Mouse (Mus musculus) neural tube, embryonic 11.5 days (tissue): ENCODE measurements at regions not wholly inside any gene's neighbourhood (a gene's known extent, or its start where the extent isn't known, plus 50 kb on each side); places are given as distances from the start of the nearest gene placed in this dataset.

Experiments used
- ATAC-seq: fragments of 200-750 bp; cut with Nextera tagmentation; 2 replicates; pipeline ENCODE4 v1.8.0; 2017; ENCODE audit warnings: moderate number of reproducible peaks, mild to moderate bottlenecking, moderate TSS enrichment, moderate library complexity; ENCODE audit not compliant: insufficient read depth, low FRiP score, low TSS enrichment
- DNase-seq: peaks from one replicate; pipeline ENCODE4 v3.0.0-alpha.2; 2015; ENCODE audit warnings: low spot score
- H3K27ac ChIP-seq: fragments of 300-500 bp; sonication (generic); 2 replicates; pipeline ENCODE4 v1.5.1; 2014; ENCODE audit warnings: low read depth, mild to moderate bottlenecking, low read length
- H3K27me3 ChIP-seq: fragments of 300-500 bp; sonication (generic); 2 replicates; pipeline ENCODE4 v1.6.1; 2014; ENCODE audit warnings: mild to moderate bottlenecking, low read length, mixed read lengths; ENCODE audit not compliant: control insufficient read depth, insufficient read depth
- H3K36me3 ChIP-seq: fragments of 300-500 bp; sonication (generic); 2 replicates; pipeline ENCODE4 v1.6.1; 2014; ENCODE audit warnings: mild to moderate bottlenecking, low read length, moderate library complexity, mixed read lengths; ENCODE audit not compliant: control insufficient read depth, insufficient read depth
- H3K4me1 ChIP-seq: fragments of 300-500 bp; sonication (generic); 2 replicates; pipeline ENCODE4 v1.6.1; 2014; ENCODE audit warnings: low read length, mixed read lengths; ENCODE audit not compliant: control insufficient read depth, insufficient read depth
- H3K4me2 ChIP-seq: fragments of 300-500 bp; sonication (generic); 2 replicates; pipeline ENCODE4 v1.6.1; 2014; ENCODE audit warnings: low read depth, mild to moderate bottlenecking, moderate library complexity
- H3K4me3 ChIP-seq: fragments of 300-500 bp; sonication (generic); 2 replicates; pipeline ENCODE4 v1.5.1; 2014; ENCODE audit warnings: low read depth, low read length
- H3K9ac ChIP-seq: fragments of 300-500 bp; sonication (generic); 2 replicates; pipeline ENCODE4 v1.6.1; 2014; ENCODE audit warnings: mild to moderate bottlenecking, low read length
- H3K9me3 ChIP-seq: fragments of 300-500 bp; sonication (generic); 2 replicates; pipeline ENCODE4 v1.6.1; 2016; ENCODE audit warnings: low read length; ENCODE audit not compliant: control insufficient read depth
- WGBS: fragments of 180-500 bp; shearing (Covaris S2); extraction: QIAGEN DNeasy Blood & Tissue Kit; methylation state at CpG from one replicate; pipeline ENCODE4 v1.1.7; 2014; 5-methylcytosine and 5-hydroxymethylcytosine counted together

- Histone ChIP-seq H3K4me3 (no peak overlapping the region), H3K4me2 (no peak overlapping the region), H3K4me1 (no peaks in the 10 kb centered on the region), H3K27ac (no peak overlapping the region), H3K36me3 (no peaks in the 10 kb centered on the region), H3K27me3 (no peaks in the 10 kb centered on the region), H3K9ac (no peak overlapping the region), H3K9me3 (no peaks in the 10 kb centered on the region)
- ATAC-seq (peak; percentile 82), DNase-seq (peak; percentile 74)
- WGBS: 38% methylated on average over 11 of the region's 11 CpGs
These were observed 252.7 kb downstream of the Rergl start for GRCm38 (mm10) chr6:139248920-139249547.

- no peaks in the 10 kb centered on the region for H3K27me3 ChIP-seq
- no peak overlapping the region for H3K4me3 ChIP-seq
- no peak overlapping the region for H3K9ac ChIP-seq
- ATAC-seq (no peak), DNase-seq (no peak)
- WGBS: 89% methylated on average over 1 of the region's 1 CpGs
- H3K36me3 ChIP-seq: no peaks in the 10 kb centered on the region
- no peaks in the 10 kb centered on the region for H3K9me3 ChIP-seq
- no peak overlapping the region for H3K27ac ChIP-seq
- no peak overlapping the region for H3K4me2 ChIP-seq
- H3K4me1 ChIP-seq: no peaks in the 10 kb centered on the region
These were observed 275.6 kb downstream of the Rergl start for GRCm38 (mm10) chr6:139226127-139226526.

- Histone ChIP-seq H3K9me3 (no peaks in the 10 kb centered on the region), H3K4me3 (no peak overlapping the region), H3K9ac (no peak overlapping the region), H3K36me3 (no peaks in the 10 kb centered on the region), H3K27me3 (no peaks in the 10 kb centered on the region), H3K4me2 (no peak overlapping the region), H3K4me1 (no peaks in the 10 kb centered on the region), H3K27ac (no peak overlapping the region)
- DNase-seq (no peak), ATAC-seq (0 out of 2 replicates have a peak, but pooled peaks have one; percentile 48)
- 69% methylated on average over 3 of the region's 3 CpGs for WGBS
These were observed 287.3 kb downstream of the Rergl start for GRCm38 (mm10) chr6:139214488-139214887.

GRCm38 (mm10) chr6:139210256-139210655 is 291.5 kb downstream of the Rergl start:
- Histone ChIP-seq H3K36me3 (no peaks in the 10 kb centered on the region), H3K27ac (no peak overlapping the region), H3K27me3 (no peaks in the 10 kb centered on the region), H3K4me3 (no peak overlapping the region), H3K4me2 (no peak overlapping the region), H3K9me3 (no peaks in the 10 kb centered on the region), H3K4me1 (no peaks in the 10 kb centered on the region), H3K9ac (no peak overlapping the region)
- ATAC-seq (no peak), DNase-seq (no peak)
- WGBS: 80% methylated on average over 2 of the region's 2 CpGs

- no peak for ATAC-seq
- Histone ChIP-seq H3K4me2 (no peak overlapping the region), H3K27ac (no peak overlapping the region), H3K9ac (no peak overlapping the region), H3K36me3 (no peaks in the 10 kb centered on the region), H3K27me3 (no peaks in the 10 kb centered on the region), H3K9me3 (no peaks in the 10 kb centered on the region), H3K4me1 (no peaks in the 10 kb centered on the region), H3K4me3 (no peak overlapping the region)
- WGBS: 82% methylated on average over 4 of the region's 4 CpGs
- DNase-seq: no peak
These were observed 303.2 kb downstream of the Rergl start for GRCm38 (mm10) chr6:139198601-139199000.

- DNase-seq (no peak), ATAC-seq (no peak)
- 77% methylated on average over 8 of the region's 8 CpGs for WGBS
- H3K27ac ChIP-seq: no peak overlapping the region
- H3K36me3 ChIP-seq: no peaks in the 10 kb centered on the region
- no peaks in the 10 kb centered on the region for H3K4me1 ChIP-seq
- H3K27me3 ChIP-seq: no peaks in the 10 kb centered on the region
- H3K9me3 ChIP-seq: no peaks in the 10 kb centered on the region
- no peak overlapping the region for H3K9ac ChIP-seq
- H3K4me2 ChIP-seq: no peak overlapping the region
- no peak overlapping the region for H3K4me3 ChIP-seq
These were observed 315.3 kb downstream of the Rergl start for GRCm38 (mm10) chr6:139186431-139186830.

GRCm38 (mm10) chr6:139160352-139160751 is 341.4 kb downstream of the Rergl start:
- Histone ChIP-seq H3K27me3 (no peaks in the 10 kb centered on the region), H3K27ac (no peak overlapping the region), H3K4me1 (no peaks in the 10 kb centered on the region), H3K4me2 (no peak overlapping the region), H3K9ac (no peak overlapping the region), H3K36me3 (no peaks in the 10 kb centered on the region), H3K9me3 (no peaks in the 10 kb centered on the region), H3K4me3 (no peak overlapping the region)
- ATAC-seq (no peak), DNase-seq (no peak)
- 86% methylated on average over 6 of the region's 6 CpGs for WGBS

GRCm38 (mm10) chr6:139159741-139160140 is 342.0 kb downstream of the Rergl start:
- H3K9ac ChIP-seq: no peak overlapping the region
- no peaks in the 10 kb centered on the region for H3K27me3 ChIP-seq
- H3K4me3 ChIP-seq: no peak overlapping the region
- H3K4me1 ChIP-seq: no peaks in the 10 kb centered on the region
- no peak for DNase-seq
- no peak overlapping the region for H3K27ac ChIP-seq
- ATAC-seq: no peak
- no peaks in the 10 kb centered on the region for H3K36me3 ChIP-seq
- H3K4me2 ChIP-seq: no peak overlapping the region
- no peaks in the 10 kb centered on the region for H3K9me3 ChIP-seq
- WGBS: 92% methylated on average over 4 of the region's 4 CpGs

- Histone ChIP-seq H3K4me3 (no peak overlapping the region), H3K27ac (no peak overlapping the region), H3K27me3 (no peaks in the 10 kb centered on the region), H3K9me3 (no peaks in the 10 kb centered on the region), H3K36me3 (no peaks in the 10 kb centered on the region), H3K4me1 (no peaks in the 10 kb centered on the region), H3K4me2 (no peak overlapping the region), H3K9ac (no peak overlapping the region)
- no peak for DNase-seq
- no peak for ATAC-seq
- 97% methylated on average over 1 of the region's 1 CpGs for WGBS
These were observed 347.0 kb downstream of the Rergl start for GRCm38 (mm10) chr6:139154802-139155201.
